Mouse (Mus musculus) heart, embryonic 13.5 days (tissue): ENCODE measurements at regions not wholly inside any gene's neighbourhood (a gene's known extent, or its start where the extent isn't known, plus 50 kb on each side); places are given as distances from the start of the nearest gene placed in this dataset.

Experiments
- ATAC-seq: fragments of 200-750 bp; cut with Nextera tagmentation; 2 replicates; pipeline ENCODE4 v1.8.0; 2017; ENCODE audit warnings: moderate TSS enrichment; ENCODE audit not compliant: insufficient number of reproducible peaks, low FRiP score, low TSS enrichment; ENCODE audit errors: extremely low read depth
- H3K27ac ChIP-seq: fragments of 300-500 bp; sonication (generic); replicated peaks from 2 replicates; pipeline ENCODE4 v1.5.1; 2015; ENCODE audit warnings: moderate library complexity, mild to moderate bottlenecking, inconsistent platforms
- H3K27me3 ChIP-seq: fragments of 300-500 bp; sonication (generic); replicated peaks from 2 replicates; pipeline ENCODE4 v1.6.1; 2015; ENCODE audit warnings: mild to moderate bottlenecking, inconsistent platforms
- H3K36me3 ChIP-seq: fragments of 300-500 bp; sonication (generic); 2 replicates; pipeline ENCODE4 v1.6.1; 2015; ENCODE audit warnings: mild to moderate bottlenecking, inconsistent platforms
- H3K4me1 ChIP-seq: fragments of 300-500 bp; sonication (generic); 2 replicates; pipeline ENCODE4 v1.6.1; 2015; ENCODE audit warnings: inconsistent platforms
- H3K4me2 ChIP-seq: fragments of 300-500 bp; sonication (generic); 2 replicates; pipeline ENCODE4 v1.6.1; 2015; ENCODE audit warnings: inconsistent platforms, mild to moderate bottlenecking, moderate library complexity
- H3K4me3 ChIP-seq: fragments of 300-500 bp; sonication (generic); 2 replicates; pipeline ENCODE4 v1.5.1; 2015; ENCODE audit warnings: moderate library complexity, mild to moderate bottlenecking, inconsistent platforms
- H3K9ac ChIP-seq: fragments of 300-500 bp; sonication (generic); 2 replicates; pipeline ENCODE4 v1.6.1; 2015; ENCODE audit warnings: inconsistent platforms, mild to moderate bottlenecking, moderate library complexity
- H3K9me3 ChIP-seq: fragments of 300-500 bp; sonication (generic); 2 replicates; pipeline ENCODE4 v1.6.1; 2016; ENCODE audit warnings: inconsistent platforms
- WGBS: fragments of 180-500 bp; shearing (Covaris S2); methylation state at CpG from one replicate; pipeline ENCODE4 v1.1.7; 2015; ENCODE audit warnings: mixed read lengths; 5-methylcytosine and 5-hydroxymethylcytosine counted together

DNA sequence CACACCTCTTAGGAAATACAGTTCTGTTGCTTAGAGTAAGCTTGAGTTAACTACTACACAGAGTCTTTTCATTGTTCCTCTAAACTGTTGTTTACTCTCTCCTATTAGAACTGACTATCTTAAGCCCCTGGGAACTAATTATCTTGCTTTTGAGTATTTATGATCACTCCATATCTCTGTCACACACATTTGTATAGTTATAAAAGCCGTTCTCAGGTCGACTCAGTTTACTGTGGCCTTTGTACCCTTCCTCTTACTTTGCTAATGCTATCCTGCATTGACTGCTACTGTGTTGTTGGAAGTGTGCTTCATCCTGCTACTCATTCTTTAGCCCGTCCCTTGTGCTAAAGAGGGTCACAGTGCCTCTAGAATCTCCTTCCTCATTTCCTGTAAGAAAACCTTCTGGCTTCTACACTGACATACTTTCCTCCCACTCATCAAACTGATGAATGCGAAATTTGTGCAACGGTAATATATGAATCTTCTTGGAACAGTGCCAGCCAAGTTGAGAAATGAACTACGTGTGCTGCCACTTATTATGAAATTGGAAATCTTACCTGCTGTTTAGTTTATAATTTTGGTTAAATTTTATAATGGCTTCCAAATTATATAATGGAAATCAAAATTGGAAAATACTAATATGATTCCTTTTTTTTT lies 119.8 kb upstream of the Cblb start:
- H3K27me3 ChIP-seq = no peaks in the 10 kb centered on the region
- 60% methylated on average over 6 of the region's 6 CpGs for WGBS
- no peak for ATAC-seq

DNA sequence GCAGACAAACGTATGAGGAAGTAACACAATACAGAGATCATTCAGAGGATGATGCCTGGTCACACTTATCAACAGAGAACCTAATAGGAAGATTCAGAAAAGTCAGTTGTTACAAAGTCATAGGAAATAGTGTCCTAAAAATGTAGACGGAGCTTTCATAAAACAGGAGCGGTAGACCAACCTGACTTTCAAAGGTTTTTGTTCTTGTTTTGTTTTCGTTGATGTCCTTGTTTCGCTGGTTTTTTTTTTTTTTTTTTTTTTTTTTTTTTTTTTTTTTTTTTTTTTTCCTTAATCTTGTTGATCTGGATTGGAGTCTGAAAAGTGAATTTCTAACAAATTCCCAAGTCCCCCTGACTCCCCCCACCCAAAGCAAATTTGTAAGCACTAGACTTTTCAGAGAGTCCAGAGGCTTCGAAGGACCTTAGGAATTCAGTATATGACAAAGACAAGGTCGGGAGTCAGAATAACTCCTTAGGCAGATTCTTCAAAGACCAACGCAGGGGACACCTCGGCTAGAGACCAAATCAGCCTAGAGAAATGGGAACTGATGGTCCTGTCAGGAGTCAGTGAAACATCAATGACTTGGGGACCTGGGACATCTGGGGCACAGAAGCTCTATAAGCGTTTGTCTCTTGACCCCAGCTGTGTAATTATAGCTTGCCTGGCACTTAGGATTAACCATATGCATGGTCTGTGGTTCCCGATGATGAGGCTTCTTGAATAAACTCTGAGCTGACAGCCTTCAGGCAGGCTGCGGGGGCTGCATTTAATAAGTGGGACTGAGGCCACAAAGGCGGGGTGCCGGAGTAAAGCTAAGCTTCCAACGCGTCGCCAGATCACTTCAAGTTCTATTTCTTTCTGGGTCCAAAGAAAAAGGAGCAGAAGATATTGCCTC lies 115.7 kb upstream of the Cblb start:
- H3K27me3 ChIP-seq = no peaks in the 10 kb centered on the region
- H3K4me1 ChIP-seq = peaks cover 13% of the 10 kb centered on the region
- H3K27ac ChIP-seq = no peak overlapping the region
- no peak overlapping the region for H3K4me3 ChIP-seq
- 63% methylated on average over 17 of the region's 17 CpGs for WGBS
- H3K9me3 ChIP-seq = 0 out of 2 replicates have a peak, but pooled peaks cover 4% of the 10 kb centered on the region
- no peak for ATAC-seq
- no peak overlapping the region for H3K9ac ChIP-seq
- no peak overlapping the region for H3K4me2 ChIP-seq
- no peaks in the 10 kb centered on the region for H3K36me3 ChIP-seq

More for the DNA sequence above, 119.8 kb upstream of the Cblb start:
- Histone ChIP-seq H3K9ac (no peak overlapping the region), H3K4me2 (no peak overlapping the region), H3K4me3 (no peak overlapping the region), H3K9me3 (0 out of 2 replicates have a peak, but pooled peaks cover 4% of the 10 kb centered on the region), H3K27ac (no peak overlapping the region), H3K36me3 (no peaks in the 10 kb centered on the region), H3K4me1 (peaks cover 4% of the 10 kb centered on the region)

DNA sequence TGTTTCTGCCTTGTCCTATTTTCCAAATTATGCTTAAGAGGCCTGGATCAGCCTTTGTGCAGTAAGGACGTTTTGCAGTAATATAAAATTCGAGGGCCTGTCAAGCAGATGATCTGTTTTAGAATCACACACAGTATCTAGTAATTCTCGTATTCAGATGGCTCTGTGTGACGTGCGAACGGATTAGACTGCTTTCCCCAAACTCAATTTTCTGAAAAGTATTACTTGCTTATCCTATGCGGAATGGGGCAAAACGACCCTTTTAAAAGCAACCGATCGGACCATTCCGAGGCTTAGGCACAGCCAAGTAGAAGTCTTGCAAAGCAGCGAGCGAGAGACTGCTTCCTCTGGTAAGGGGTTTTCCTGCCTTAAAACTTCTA lies 115.1 kb upstream of the Cblb start:
- H3K4me2 ChIP-seq = no peak overlapping the region
- no peak overlapping the region for H3K9ac ChIP-seq
- ATAC-seq = no peak
- H3K4me3 ChIP-seq = no peak overlapping the region
- 0 out of 2 replicates have a peak, but pooled peaks cover 4% of the 10 kb centered on the region for H3K9me3 ChIP-seq
- no peak overlapping the region for H3K27ac ChIP-seq
- no peaks in the 10 kb centered on the region for H3K27me3 ChIP-seq
- whole genome bisulfite sequencing = 76% methylated on average over 13 of the region's 13 CpGs
- H3K36me3 ChIP-seq = no peaks in the 10 kb centered on the region
- H3K4me1 ChIP-seq = peaks cover 13% of the 10 kb centered on the region

DNA sequence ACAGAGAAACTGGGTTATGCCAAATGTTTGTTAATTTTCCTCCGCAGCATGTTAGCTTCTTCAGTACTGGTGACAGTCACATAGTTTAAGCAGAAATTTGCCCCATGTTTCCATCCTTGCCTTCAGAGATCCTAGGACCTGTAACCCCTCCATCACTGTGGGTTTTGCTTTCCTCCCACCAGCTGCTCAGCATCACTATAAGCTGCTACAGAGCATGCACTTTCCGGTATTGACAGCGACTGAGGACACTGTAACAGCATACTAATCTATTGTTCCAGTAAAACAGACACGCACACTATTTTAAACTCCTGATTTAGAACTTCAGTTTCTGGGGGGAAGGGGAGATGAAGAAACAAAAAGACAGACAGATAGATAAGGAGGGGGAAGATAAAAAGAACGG lies 114.7 kb upstream of the Cblb start:
- Histone ChIP-seq H3K9ac (no peak overlapping the region), H3K27me3 (no peaks in the 10 kb centered on the region), H3K4me3 (no peak overlapping the region), H3K27ac (no peak overlapping the region), H3K4me1 (peaks cover 13% of the 10 kb centered on the region), H3K4me2 (peak overlapping the region; percentile 31), H3K9me3 (0 out of 2 replicates have a peak, but pooled peaks cover 4% of the 10 kb centered on the region), H3K36me3 (no peaks in the 10 kb centered on the region)
- WGBS = 29% methylated on average over 5 of the region's 5 CpGs
- ATAC-seq = no peak

DNA sequence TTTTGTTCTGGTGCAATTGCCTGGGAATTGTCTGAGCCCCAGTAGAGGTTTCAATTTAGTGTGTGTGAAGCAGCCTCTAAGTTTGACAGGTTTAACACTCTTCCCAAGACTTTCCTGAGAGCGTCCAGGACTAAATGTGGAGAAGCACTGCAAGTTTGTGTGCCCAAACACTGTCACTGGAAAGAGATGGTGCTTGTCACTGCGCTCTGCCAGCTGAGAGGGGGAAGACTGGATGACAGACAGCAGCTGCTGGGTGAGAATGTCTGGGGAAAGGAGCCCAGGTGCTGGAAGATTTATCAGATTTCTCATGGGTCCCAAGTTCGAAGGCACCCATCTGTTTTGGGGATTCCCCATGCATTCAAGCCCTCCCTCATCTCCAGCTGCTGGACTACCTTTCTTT lies 114.2 kb upstream of the Cblb start:
- Histone ChIP-seq H3K4me1 (peaks cover 13% of the 10 kb centered on the region), H3K27me3 (no peaks in the 10 kb centered on the region), H3K27ac (no peak overlapping the region), H3K9ac (no peak overlapping the region), H3K4me3 (no peak overlapping the region), H3K4me2 (peak overlapping the region; percentile 31), H3K9me3 (0 out of 2 replicates have a peak, but pooled peaks cover 4% of the 10 kb centered on the region), H3K36me3 (no peaks in the 10 kb centered on the region)
- ATAC-seq = no peak
- 37% methylated on average over 3 of the region's 3 CpGs for WGBS

DNA sequence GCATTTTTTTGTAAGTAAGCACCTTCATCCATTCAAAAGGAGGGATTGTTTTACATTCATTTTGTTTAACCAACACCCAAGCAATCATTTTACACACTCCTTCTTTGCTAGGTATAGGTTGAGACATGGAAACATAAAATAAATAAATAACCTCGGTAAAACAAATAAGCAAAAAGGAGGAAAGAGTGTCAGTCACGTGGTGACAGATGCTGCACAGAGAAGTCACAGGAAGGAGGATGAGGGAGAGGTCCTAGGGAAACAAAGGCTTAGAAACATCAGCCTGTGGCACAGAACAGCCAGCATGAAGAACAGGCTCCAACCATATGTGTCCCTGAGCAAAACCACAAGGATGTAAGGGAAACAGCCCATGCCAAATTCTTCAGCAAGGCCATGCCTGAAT lies 113.5 kb upstream of the Cblb start:
- no peaks in the 10 kb centered on the region for H3K36me3 ChIP-seq
- H3K9me3 ChIP-seq = 0 out of 2 replicates have a peak, but pooled peaks cover 4% of the 10 kb centered on the region
- 15% methylated on average over 2 of the region's 2 CpGs for WGBS
- peaks cover 13% of the 10 kb centered on the region for H3K4me1 ChIP-seq
- H3K27ac ChIP-seq = no peak overlapping the region
- no peaks in the 10 kb centered on the region for H3K27me3 ChIP-seq
- no peak for ATAC-seq
- no peak overlapping the region for H3K9ac ChIP-seq
- H3K4me2 ChIP-seq = no peak overlapping the region
- no peak overlapping the region for H3K4me3 ChIP-seq

DNA sequence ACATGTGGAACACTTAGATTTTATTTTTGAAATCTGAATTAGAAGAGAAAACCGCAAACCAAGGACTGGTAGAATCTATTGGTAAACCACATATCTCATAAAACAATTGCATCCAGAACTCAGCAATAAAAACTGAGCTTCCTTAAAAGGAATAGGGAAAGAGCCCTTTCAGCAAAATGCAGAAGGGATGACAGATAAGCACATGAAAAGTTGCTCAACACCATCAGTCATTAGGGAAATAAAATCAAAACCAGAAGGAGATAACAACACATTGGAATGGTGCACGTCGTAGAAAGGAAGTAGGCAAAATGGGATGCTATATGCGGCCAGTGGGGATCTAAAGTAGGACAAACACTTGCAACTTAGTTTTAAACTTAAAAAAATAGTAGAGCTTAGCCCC lies 110.0 kb upstream of the Cblb start:
- no peak overlapping the region for H3K27ac ChIP-seq
- H3K9ac ChIP-seq = no peak overlapping the region
- no peak overlapping the region for H3K4me3 ChIP-seq
- H3K36me3 ChIP-seq = no peaks in the 10 kb centered on the region
- H3K9me3 ChIP-seq = no peaks in the 10 kb centered on the region
- WGBS = 67% methylated on average over 4 of the region's 4 CpGs
- peaks cover 11% of the 10 kb centered on the region for H3K4me1 ChIP-seq
- no peak overlapping the region for H3K4me2 ChIP-seq
- no peak for ATAC-seq
- H3K27me3 ChIP-seq = no peaks in the 10 kb centered on the region

DNA sequence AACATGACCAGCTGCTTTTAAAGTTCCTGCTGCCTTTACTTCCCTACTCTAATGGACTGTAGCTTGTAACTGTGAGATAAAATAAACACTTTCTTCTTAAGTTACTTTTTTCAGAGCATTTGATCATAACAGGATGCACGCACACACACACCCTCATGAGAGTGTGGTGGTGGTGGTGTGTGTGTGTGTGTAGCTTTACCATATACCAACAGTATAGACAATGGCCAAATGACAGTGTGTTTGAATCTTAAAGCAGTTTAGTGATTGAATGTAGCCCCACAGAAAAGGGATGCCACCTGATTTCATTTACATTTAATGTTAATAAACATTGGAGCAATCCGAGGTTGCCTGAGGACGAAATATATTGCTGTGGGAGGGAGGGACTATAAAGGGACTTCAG lies 108.4 kb upstream of the Cblb start:
- no peak overlapping the region for H3K4me3 ChIP-seq
- no peak overlapping the region for H3K27ac ChIP-seq
- no peaks in the 10 kb centered on the region for H3K9me3 ChIP-seq
- no peaks in the 10 kb centered on the region for H3K4me1 ChIP-seq
- H3K36me3 ChIP-seq = no peaks in the 10 kb centered on the region
- H3K4me2 ChIP-seq = no peak overlapping the region
- 79% methylated on average over 3 of the region's 3 CpGs for WGBS
- no peak for ATAC-seq
- H3K27me3 ChIP-seq = no peaks in the 10 kb centered on the region
- H3K9ac ChIP-seq = no peak overlapping the region

DNA sequence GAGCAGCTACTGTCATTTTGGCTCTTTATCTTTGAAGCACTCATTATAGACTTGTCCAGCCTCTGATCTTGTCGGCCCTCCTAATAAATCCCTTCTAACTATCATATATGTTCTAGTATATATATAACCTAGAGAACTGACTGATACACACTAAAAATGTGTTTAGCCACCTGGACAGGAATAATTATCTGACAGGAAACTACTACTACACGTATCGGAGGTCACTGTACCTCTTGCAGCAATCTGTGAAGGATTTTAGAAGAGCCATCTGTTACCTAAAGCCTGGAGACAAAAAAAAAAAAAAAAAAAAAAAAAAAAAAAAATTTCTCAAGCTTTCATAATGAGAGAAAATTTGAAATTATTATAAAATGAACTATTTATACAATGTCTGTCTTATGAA lies 105.4 kb upstream of the Cblb start:
- Histone ChIP-seq H3K9me3 (no peaks in the 10 kb centered on the region), H3K9ac (no peak overlapping the region), H3K4me3 (no peak overlapping the region), H3K27ac (no peak overlapping the region), H3K27me3 (no peaks in the 10 kb centered on the region), H3K4me1 (no peaks in the 10 kb centered on the region), H3K4me2 (no peak overlapping the region), H3K36me3 (no peaks in the 10 kb centered on the region)
- 85% methylated on average over 3 of the region's 3 CpGs for WGBS
- ATAC-seq = no peak

DNA sequence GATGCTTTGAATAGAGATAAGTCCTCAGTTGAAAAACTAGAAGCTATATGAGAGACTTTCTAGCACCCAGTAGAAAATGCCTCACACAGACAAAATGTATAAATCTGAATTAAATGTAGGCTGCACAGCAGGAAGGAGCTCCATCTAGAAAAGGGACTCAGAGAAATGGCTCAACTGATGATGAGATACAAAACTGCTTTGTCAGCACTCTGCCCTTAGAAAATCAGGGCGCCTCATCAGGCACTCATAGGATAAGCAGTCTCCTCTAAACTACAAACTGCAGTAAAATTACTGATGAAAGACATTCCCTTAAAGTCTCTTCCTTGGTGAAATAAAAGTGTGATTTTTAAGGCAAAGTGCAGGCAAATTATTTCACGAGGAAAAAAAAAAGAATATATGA lies 97.9 kb upstream of the Cblb start:
- 59% methylated on average over 2 of the region's 2 CpGs for WGBS
- H3K4me3 ChIP-seq = no peak overlapping the region

DNA sequence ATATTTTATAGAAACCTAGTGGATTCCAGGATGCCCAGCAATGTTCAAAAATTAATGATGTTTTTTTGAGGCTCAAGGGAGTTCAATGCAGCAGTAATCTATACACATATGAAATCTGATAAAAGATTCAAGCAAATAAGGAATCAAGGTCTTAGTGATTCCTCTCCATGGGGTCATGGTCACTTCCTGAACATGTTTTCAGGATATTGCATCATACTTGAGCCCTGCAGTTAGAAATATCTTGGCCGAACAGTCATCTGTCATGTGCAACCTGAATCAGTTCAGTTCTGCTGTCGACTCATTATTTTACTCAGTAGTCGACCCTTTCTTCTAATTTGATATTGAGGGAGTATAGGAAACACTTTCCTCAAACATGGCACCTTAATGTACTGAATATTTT lies 97.1 kb upstream of the Cblb start:
- no peak overlapping the region for H3K4me2 ChIP-seq
- H3K9ac ChIP-seq = no peak overlapping the region
- WGBS = 65% methylated on average over 3 of the region's 3 CpGs
- no peak overlapping the region for H3K27ac ChIP-seq
- no peak overlapping the region for H3K4me3 ChIP-seq
- no peaks in the 10 kb centered on the region for H3K27me3 ChIP-seq
- ATAC-seq = no peak
- no peaks in the 10 kb centered on the region for H3K4me1 ChIP-seq
- no peaks in the 10 kb centered on the region for H3K9me3 ChIP-seq
- H3K36me3 ChIP-seq = no peaks in the 10 kb centered on the region

More for the DNA sequence above, 97.9 kb upstream of the Cblb start:
- H3K9ac ChIP-seq = no peak overlapping the region
- H3K27me3 ChIP-seq = no peaks in the 10 kb centered on the region
- H3K36me3 ChIP-seq = no peaks in the 10 kb centered on the region
- H3K4me2 ChIP-seq = no peak overlapping the region
- ATAC-seq = no peak
- no peak overlapping the region for H3K27ac ChIP-seq
- no peaks in the 10 kb centered on the region for H3K9me3 ChIP-seq
- no peaks in the 10 kb centered on the region for H3K4me1 ChIP-seq
